Mouse (Mus musculus): ENCODE measurements around the gene Plekhj1. TPM values are rescaled to one million over a fixed set of nuclear protein-coding genes. Genes with fewer than 3 reads are reported as not detected.
A peak's percentile ranks its signal among the peaks of the same experiment; 100 is the strongest.

Gene Plekhj1
- total RNA-seq, 2 experiments from 2014 or later: 18.9 to 81.7 TPM

GRCm38 (mm10) chr10:80808099-80808984, 9.9 kb upstream of the Plekhj1 start:
- ATAC-seq (replicated peaks; ENCODE audit: low FRiP score, poor library complexity, severe bottlenecking): no peak

GRCm38 (mm10) chr10:80807057-80807627, 8.7 kb upstream of the Plekhj1 start:
- ATAC-seq (replicated peaks; ENCODE audit: low FRiP score, poor library complexity, severe bottlenecking): no peak

GRCm38 (mm10) chr10:80806341-80807056, 8.1 kb upstream of the Plekhj1 start:
- no peak for ATAC-seq (replicated peaks; ENCODE audit: low FRiP score, poor library complexity, severe bottlenecking)

GRCm38 (mm10) chr10:80805925-80806324, 7.5 kb upstream of the Plekhj1 start:
- ATAC-seq (replicated peaks; ENCODE audit: low FRiP score, poor library complexity, severe bottlenecking): peak; percentile 76

- no peak for ATAC-seq (replicated peaks; ENCODE audit: low FRiP score, poor library complexity, severe bottlenecking)
Observed at GRCm38 (mm10) chr10:80805322-80805721, 6.9 kb upstream of the Plekhj1 start.

GRCm38 (mm10) chr10:80804916-80805315, 6.5 kb upstream of the Plekhj1 start, which contains the start of gene Amh:
Gene Amh, plus strand, starts transcription at chr10:80805243.
- ATAC-seq (replicated peaks; ENCODE audit: low FRiP score, poor library complexity, severe bottlenecking): no peak

GRCm38 (mm10) chr10:80804340-80804739, 5.9 kb upstream of the Plekhj1 start:
- ATAC-seq (replicated peaks; ENCODE audit: low FRiP score, poor library complexity, severe bottlenecking): no peak

- no peak for ATAC-seq (replicated peaks; ENCODE audit: low FRiP score, poor library complexity, severe bottlenecking)
Observed at GRCm38 (mm10) chr10:80802996-80803395, 4.6 kb upstream of the Plekhj1 start.

- ATAC-seq (replicated peaks; ENCODE audit: low FRiP score, poor library complexity, severe bottlenecking): no peak
Observed at GRCm38 (mm10) chr10:80802204-80802912, 3.9 kb upstream of the Plekhj1 start.

GRCm38 (mm10) chr10:80799070-80799566, 692 bp upstream of the Plekhj1 start:
- peak; percentile 9 for ATAC-seq (replicated peaks; ENCODE audit: low FRiP score, poor library complexity, severe bottlenecking)

GRCm38 (mm10) chr10:80797186-80798149, 958 bp downstream of the Plekhj1 start:
- 0 out of 2 replicates have a peak, but pooled peaks have one; percentile 4 for ATAC-seq (replicated peaks; ENCODE audit: low FRiP score, poor library complexity, severe bottlenecking)

- ATAC-seq (replicated peaks; ENCODE audit: low FRiP score, poor library complexity, severe bottlenecking): no peak
Observed at GRCm38 (mm10) chr10:80796307-80796848, 2.0 kb downstream of the Plekhj1 start.

GRCm38 (mm10) chr10:80794750-80795149, 3.7 kb downstream of the Plekhj1 start:
- ATAC-seq (replicated peaks; ENCODE audit: low FRiP score, poor library complexity, severe bottlenecking): no peak

- ATAC-seq (replicated peaks; ENCODE audit: low FRiP score, poor library complexity, severe bottlenecking): no peak
Observed at GRCm38 (mm10) chr10:80793803-80794202, 4.6 kb downstream of the Plekhj1 start.

- ATAC-seq (replicated peaks; ENCODE audit: low FRiP score, poor library complexity, severe bottlenecking): no peak
Observed at GRCm38 (mm10) chr10:80793033-80793784, 5.2 kb downstream of the Plekhj1 start.

- ATAC-seq (replicated peaks; ENCODE audit: low FRiP score, poor library complexity, severe bottlenecking): no peak
Observed at GRCm38 (mm10) chr10:80792175-80793032, 6.0 kb downstream of the Plekhj1 start.
